Mouse (Mus musculus) cortical plate, adult 2 months (tissue): ENCODE data around the gene Slco3a1.

Experiments
- CTCF ChIP-seq: fragments of 200-500 bp; IDR thresholded peaks from 2 replicates; pipeline ENCODE4 v1.5.1; 2011; ENCODE audit warnings: mild to moderate bottlenecking, control low read depth, low read length; ENCODE audit not compliant: insufficient read depth; ENCODE audit errors: extremely low read depth
- POLR2A ChIP-seq: fragments of 200-500 bp; IDR thresholded peaks from 2 replicates; pipeline ENCODE4 v1.6.1; 2011; ENCODE audit warnings: mild to moderate bottlenecking, low read length, control low read depth; ENCODE audit not compliant: insufficient read depth; ENCODE audit errors: extremely low read depth

DNA sequence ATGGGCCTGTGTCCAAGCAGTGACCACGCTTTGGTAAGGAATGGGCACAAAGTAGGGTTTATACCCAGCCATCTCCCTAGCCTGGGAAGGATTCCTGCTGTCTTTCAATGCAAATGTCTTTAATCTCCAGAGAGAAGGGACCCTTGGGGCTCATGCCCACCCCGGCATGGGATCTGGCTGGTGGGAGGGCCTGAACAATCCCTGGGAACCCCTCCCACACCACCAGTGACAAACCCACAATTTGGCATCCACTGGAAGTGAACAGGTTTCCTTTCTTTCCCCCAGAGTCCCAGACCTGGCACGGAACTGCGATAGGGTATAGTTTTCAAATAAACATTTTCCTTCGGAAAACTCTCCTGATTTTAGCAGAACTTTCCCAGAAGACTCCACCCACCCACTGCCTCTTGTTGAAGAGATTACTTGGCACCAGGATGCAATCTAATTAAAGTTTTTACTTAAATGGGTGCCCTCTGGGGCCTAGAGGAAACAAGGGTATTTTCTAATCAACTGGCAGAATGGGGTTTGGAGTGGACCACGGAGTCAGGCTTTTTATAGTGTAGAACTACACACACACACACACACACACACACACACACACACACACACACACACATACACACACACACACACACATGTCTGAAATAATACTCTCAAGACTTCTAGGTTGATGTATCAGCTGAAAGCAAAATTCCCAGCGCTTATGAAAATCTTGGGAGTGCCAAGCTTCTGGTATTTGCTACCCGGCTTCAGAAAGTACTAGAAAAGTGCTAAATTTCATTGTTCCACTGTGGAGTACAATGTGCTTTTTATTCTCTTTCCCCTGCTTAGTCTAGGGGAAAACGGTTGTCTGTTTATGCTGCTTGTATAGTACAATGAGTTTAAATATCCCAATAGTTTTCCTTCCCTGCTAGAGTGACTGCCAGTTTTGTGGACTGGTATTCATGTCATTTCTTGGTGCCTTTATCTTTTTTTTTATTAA, 140.6 kb downstream of the Slco3a1 start:
- no peak for TF ChIP-seq CTCF
- no peak for TF ChIP-seq POLR2A
